Mouse (Mus musculus) thymus, adult 2 months (tissue): ENCODE measurements around the gene Gm18596.

Source experiments
- CTCF ChIP-seq: fragments of 200-500 bp; IDR thresholded peaks from 2 replicates; pipeline ENCODE4 v1.5.1; 2012; ENCODE audit warnings: mild to moderate bottlenecking, control low read depth, low read length, moderate library complexity, borderline replicate concordance; ENCODE audit not compliant: control insufficient read depth, poor library complexity, insufficient read depth; ENCODE audit errors: extremely low read depth
- POLR2A ChIP-seq: fragments of 200-500 bp; IDR thresholded peaks from 2 replicates; pipeline ENCODE4 v1.6.1; 2012; ENCODE audit warnings: mild to moderate bottlenecking, low read length, control low read depth, moderate library complexity; ENCODE audit not compliant: control insufficient read depth, poor library complexity, insufficient read depth; ENCODE audit errors: extremely low read depth

DNA sequence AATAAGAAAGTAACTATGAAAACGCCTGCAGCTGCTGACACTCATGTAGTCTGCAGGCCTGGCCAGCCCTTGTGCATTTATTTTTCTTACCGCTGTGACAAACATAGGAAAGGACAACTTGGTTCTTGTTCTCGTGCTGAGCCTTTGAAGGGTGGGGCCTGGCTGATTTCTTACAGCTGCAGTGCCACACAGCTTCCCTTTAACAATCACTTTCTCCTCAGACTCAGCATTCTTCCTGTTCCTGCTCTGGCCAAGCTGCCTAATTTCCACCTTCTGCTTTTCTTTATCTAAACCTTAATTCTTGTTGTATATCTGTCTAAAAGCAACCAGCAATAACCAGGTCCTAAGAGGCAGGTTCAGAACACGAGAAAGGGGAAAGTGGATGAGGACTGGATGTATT lies 28.7 kb downstream of the Gm18596 start:
- TF ChIP-seq POLR2A (no peak), CTCF (no peak)
